21 mouse cellular contexts compared by ENCODE assay signal in the genomic region with DNA sequence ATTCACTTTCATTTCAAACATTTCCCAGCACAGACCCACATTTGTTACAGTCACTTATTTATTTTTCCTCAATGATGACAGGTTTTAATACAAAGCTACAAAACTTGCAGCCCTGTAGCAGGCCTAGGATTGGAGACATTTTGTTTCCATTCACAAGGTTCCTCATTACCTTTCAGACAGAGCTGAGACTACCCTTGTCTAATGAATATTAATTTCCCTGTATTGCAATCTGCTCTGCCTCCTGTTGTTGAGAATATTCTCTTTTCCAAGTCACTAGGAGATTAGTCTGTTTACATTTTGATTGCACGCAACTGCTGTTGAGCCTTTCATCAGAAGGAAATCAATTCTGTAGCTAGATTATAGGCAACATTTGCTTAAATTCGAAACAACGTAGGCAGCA. TPM values are rescaled to one million over a fixed set of nuclear protein-coding genes. Genes with fewer than 3 reads are reported as not detected.
DNase-seq lines count a peak whose midpoint lies in the region; ATAC-seq and TF ChIP-seq lines count a peak whose summit lies in the region.
"Had no signal": no experiment of that assay in that cellular context is flagged by ENCODE, and none has a peak within 500 bp of the region (broad histone marks: within the 10 kb centered on the region; RNA-seq: fewer than 3 reads in every experiment).

No protein-coding gene starts in this region.

- WGBS in forebrain, embryonic 14.5 days = 53% methylated on average over 3 of the region's 3 CpGs
- WGBS in forebrain, embryonic 12.5 days = 76% methylated on average over 3 of the region's 3 CpGs
- WGBS in midbrain, embryonic 14.5 days = 68% methylated on average over 3 of the region's 3 CpGs
- WGBS in midbrain, postnatal 0 days = 76% methylated on average over 3 of the region's 3 CpGs
- WGBS in forebrain, postnatal 0 days = 43% methylated on average over 3 of the region's 3 CpGs

- peaks cover 8% of the 10 kb centered on the region; the same call in 1 of the 2 replicates for H3K4me1 ChIP-seq in forebrain, embryonic 14.5 days (ENCODE audit: control insufficient read depth, insufficient read depth, low read length)
- peaks cover under 1% of the 10 kb centered on the region; the same call in 1 of the 2 replicates for H3K4me1 ChIP-seq in forebrain, embryonic 12.5 days
- H3K4me1 ChIP-seq in midbrain, embryonic 14.5 days (ENCODE audit: control insufficient read depth, insufficient read depth, low read length) = 0 out of 2 replicates have a peak, but pooled peaks cover 3% of the 10 kb centered on the region
- no peaks in the 10 kb centered on the region for H3K4me1 ChIP-seq in midbrain, postnatal 0 days (ENCODE audit: insufficient read depth, low read length)
- peaks cover 8% of the 10 kb centered on the region; the same call in 1 of the 2 replicates for H3K4me1 ChIP-seq in forebrain, postnatal 0 days (ENCODE audit: insufficient read depth)

- no peaks in the 10 kb centered on the region for H3K36me3 ChIP-seq in forebrain, embryonic 14.5 days (ENCODE audit: control insufficient read depth, insufficient read depth, low read length)
- H3K36me3 ChIP-seq in forebrain, embryonic 12.5 days (replicated peaks) = no peaks in the 10 kb centered on the region
- no peaks in the 10 kb centered on the region for H3K36me3 ChIP-seq in midbrain, embryonic 14.5 days (ENCODE audit: control insufficient read depth, insufficient read depth, low read length)
- no peaks in the 10 kb centered on the region for H3K36me3 ChIP-seq in midbrain, postnatal 0 days (ENCODE audit: insufficient read depth, low read length)
- H3K36me3 ChIP-seq in forebrain, postnatal 0 days (ENCODE audit: insufficient read depth) = no peaks in the 10 kb centered on the region
- H3K36me3 ChIP-seq: embryonic facial prominence, embryonic 13.5 days; embryonic facial prominence, embryonic 15.5 days had no signal

- no peak overlapping the region for H3K27ac ChIP-seq in forebrain, embryonic 14.5 days (ENCODE audit: low read depth, low read length)
- no peak overlapping the region for H3K27ac ChIP-seq in forebrain, embryonic 12.5 days
- peak overlapping the region; percentile 32; the same call in 1 of the 2 replicates for H3K27ac ChIP-seq in midbrain, embryonic 14.5 days (replicated peaks; ENCODE audit: low read depth, low read length)
- H3K27ac ChIP-seq in midbrain, postnatal 0 days (ENCODE audit: low read depth, low read length) = no peak overlapping the region
- H3K27ac ChIP-seq in forebrain, postnatal 0 days (ENCODE audit: low read depth, low read length) = no peak overlapping the region
- H3K27ac ChIP-seq in gastrocnemius, adult 2 months = no peak overlapping the region
- H3K27ac ChIP-seq: embryonic facial prominence, embryonic 13.5 days; embryonic facial prominence, embryonic 15.5 days had no signal

- no peak overlapping the region for H3K4me3 ChIP-seq in forebrain, embryonic 14.5 days (ENCODE audit: low read depth, low read length)
- no peak overlapping the region for H3K4me3 ChIP-seq in forebrain, embryonic 12.5 days (replicated peaks)
- no peak overlapping the region for H3K4me3 ChIP-seq in midbrain, embryonic 14.5 days (replicated peaks; ENCODE audit: low read depth, low read length)
- H3K4me3 ChIP-seq in midbrain, postnatal 0 days (ENCODE audit: low read depth, low read length) = no peak overlapping the region
- no peak overlapping the region for H3K4me3 ChIP-seq in forebrain, postnatal 0 days (ENCODE audit: low read depth, low read length)
- H3K4me3 ChIP-seq in gastrocnemius, adult 2 months = no peak overlapping the region
- H3K4me3 ChIP-seq: embryonic facial prominence, embryonic 13.5 days; embryonic facial prominence, embryonic 15.5 days; erythroblast, embryonic 14.5 days had no signal

- no peaks in the 10 kb centered on the region for H3K9me3 ChIP-seq in forebrain, embryonic 14.5 days (replicated peaks; ENCODE audit: control insufficient read depth, low read length)
- no peaks in the 10 kb centered on the region for H3K9me3 ChIP-seq in forebrain, embryonic 12.5 days
- H3K9me3 ChIP-seq in midbrain, embryonic 14.5 days (ENCODE audit: control insufficient read depth, low read length) = no peaks in the 10 kb centered on the region
- peaks cover 4% of the 10 kb centered on the region; the same call in 1 of the 2 replicates for H3K9me3 ChIP-seq in midbrain, postnatal 0 days (ENCODE audit: low read length)
- no peaks in the 10 kb centered on the region for H3K9me3 ChIP-seq in forebrain, postnatal 0 days (ENCODE audit: low read length)
- H3K9me3 ChIP-seq: embryonic facial prominence, embryonic 13.5 days; embryonic facial prominence, embryonic 15.5 days had no signal

- no peak overlapping the region for H3K4me2 ChIP-seq in forebrain, embryonic 14.5 days (ENCODE audit: low read length)
- no peak overlapping the region for H3K4me2 ChIP-seq in forebrain, embryonic 12.5 days
- H3K4me2 ChIP-seq in midbrain, embryonic 14.5 days (ENCODE audit: low read length) = no peak overlapping the region
- no peak overlapping the region for H3K4me2 ChIP-seq in midbrain, postnatal 0 days (ENCODE audit: low read depth, low read length, poor library complexity, severe bottlenecking)
- no peak overlapping the region for H3K4me2 ChIP-seq in forebrain, postnatal 0 days (ENCODE audit: low read depth)
- H3K4me2 ChIP-seq: embryonic facial prominence, embryonic 13.5 days; embryonic facial prominence, embryonic 15.5 days had no signal

- no peaks in the 10 kb centered on the region for H3K27me3 ChIP-seq in forebrain, embryonic 14.5 days (replicated peaks; ENCODE audit: control insufficient read depth, insufficient read depth, low read length)
- H3K27me3 ChIP-seq in forebrain, embryonic 12.5 days = 0 out of 2 replicates have a peak, but pooled peaks cover 4% of the 10 kb centered on the region
- no peaks in the 10 kb centered on the region for H3K27me3 ChIP-seq in midbrain, embryonic 14.5 days (ENCODE audit: control insufficient read depth, insufficient read depth, low read length)
- no peaks in the 10 kb centered on the region for H3K27me3 ChIP-seq in midbrain, postnatal 0 days (ENCODE audit: insufficient read depth, low read length)
- H3K27me3 ChIP-seq in forebrain, postnatal 0 days (ENCODE audit: insufficient read depth, low read length) = no peaks in the 10 kb centered on the region
- H3K27me3 ChIP-seq: embryonic facial prominence, embryonic 13.5 days; embryonic facial prominence, embryonic 15.5 days had no signal

- ATAC-seq in forebrain, embryonic 14.5 days = peak; percentile 80; the same call in 1 of the 2 replicates
- ATAC-seq in forebrain, embryonic 12.5 days (ENCODE audit: low FRiP score) = no peak
- ATAC-seq in midbrain, embryonic 14.5 days (ENCODE audit: low FRiP score, low TSS enrichment) = no peak
- no peak for ATAC-seq in midbrain, postnatal 0 days (ENCODE audit: low FRiP score)
- peak; percentile 78 for ATAC-seq in forebrain, postnatal 0 days

- H3K9ac ChIP-seq in forebrain, embryonic 14.5 days (ENCODE audit: low read length) = no peak overlapping the region
- H3K9ac ChIP-seq in forebrain, embryonic 12.5 days = no peak overlapping the region
- no peak overlapping the region for H3K9ac ChIP-seq in midbrain, embryonic 14.5 days (replicated peaks; ENCODE audit: low read length)
- H3K9ac ChIP-seq in midbrain, postnatal 0 days (replicated peaks; ENCODE audit: low read length, poor library complexity, severe bottlenecking) = no peak overlapping the region
- no peak overlapping the region for H3K9ac ChIP-seq in forebrain, postnatal 0 days
- H3K9ac ChIP-seq: embryonic facial prominence, embryonic 13.5 days; embryonic facial prominence, embryonic 15.5 days had no signal

- no peak for TF ChIP-seq CTCF in midbrain, postnatal 0 days (IDR thresholded peaks at IDR 0.05)
- no peak for TF ChIP-seq CTCF in forebrain, postnatal 0 days (IDR thresholded peaks at IDR 0.05; ENCODE audit: low read depth)
- no peak for TF ChIP-seq CTCF in gastrocnemius, adult 2 months (IDR thresholded peaks at IDR 0.05)

- peak; percentile 72 for DNase-seq in forebrain, embryonic 14.5 days (ENCODE audit: low spot score)
- no peak for DNase-seq in midbrain, embryonic 14.5 days
- no peak for DNase-seq in midbrain, postnatal 0 days (ENCODE audit: low spot score)
- peak; percentile 42 for DNase-seq in brain, embryonic 18.5 days (ENCODE audit: low read depth, low spot score)
- peak; percentile 33 for DNase-seq in forebrain, postnatal 0 days
- no peak for DNase-seq in gastrocnemius, adult 2 months
- DNase-seq in right cerebral cortex, postnatal 10 days (ENCODE audit: low spot score in 2 of 2) = no peak
- DNase-seq: adrenal gland, adult 2 months; adrenal gland, postnatal 10 days; adrenal gland, postnatal 25 days; cerebellum, adult 11 months; cerebellum, adult 18-20 months; cerebellum, adult 8-10 months; cerebellum, adult 9-11 months; cerebellum, postnatal 14 days; cerebellum, postnatal 36 days; embryo, embryonic 11 days had no signal

- intact Hi-C loops in gastrocnemius, adult 2 months (cut with DNase I) = no loop called here

RNA-seq across cellular contexts. Expression of a gene that starts 22.4 kb away (rescaled TPM):
- polyA plus RNA-seq in forebrain, embryonic 14.5 days (2014; fragmentation: Nextera tagmentation; extraction: Ambion mirVana) = 7.1 and 8.1 TPM in 2 replicates
- 9.2 TPM in 2 replicates for polyA plus RNA-seq in forebrain, embryonic 12.5 days (2016; fragmentation: Nextera tagmentation; extraction: Ambion mirVana)
- 11.8 and 12.1 TPM in 2 replicates for polyA plus RNA-seq in midbrain, embryonic 14.5 days (2014; fragmentation: Nextera tagmentation; extraction: Ambion mirVana)
- 19.4 and 20.8 TPM in 2 replicates for total RNA-seq in midbrain, postnatal 0 days (2014; rRNA removed)
- polyA plus RNA-seq in midbrain, postnatal 0 days (2015; fragmentation: Nextera tagmentation; extraction: Ambion mirVana) = 8.5 and 9.5 TPM in 2 replicates
- 13.8 and 17.9 TPM in 2 replicates for total RNA-seq in forebrain, postnatal 0 days (2014; rRNA removed)
- 5.8 and 7.1 TPM in 2 replicates for polyA plus RNA-seq in forebrain, postnatal 0 days (2015; fragmentation: Nextera tagmentation; extraction: Ambion mirVana)
- 10 to 100 TPM in 1 of 2 experiments, 1 to 10 TPM in 1; 9.6 to 12.9 TPM for total RNA-seq in gastrocnemius, adult 2 months (2021)

Comparison
In these comparisons a context has a peak if more than half of its experiments do, and no peak if none do; other contexts are left out.
1. ATAC-seq: peak in forebrain, embryonic 14.5 days (single experiment) and forebrain, postnatal 0 days (single experiment); none in forebrain, embryonic 12.5 days (single experiment), midbrain, embryonic 14.5 days (single experiment) and midbrain, postnatal 0 days (single experiment).
2. DNase-seq: peak in forebrain, embryonic 14.5 days (single experiment), brain, embryonic 18.5 days (single experiment) and forebrain, postnatal 0 days (single experiment); none in midbrain, embryonic 14.5 days (single experiment), midbrain, postnatal 0 days (single experiment), gastrocnemius, adult 2 months (single experiment) and right cerebral cortex, postnatal 10 days (0 of 2).